In the genomic region with DNA sequence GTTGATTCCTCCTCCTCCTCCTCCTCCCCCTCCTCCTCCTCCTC, we compare ENCODE assay signal across 8 mouse cellular contexts. TPM values are rescaled to one million over a fixed set of nuclear protein-coding genes. Genes with fewer than 3 reads are reported as not detected.
DNase-seq lines count a peak whose midpoint lies in the region; ATAC-seq and TF ChIP-seq lines count a peak whose summit lies in the region.
"Not testable (repeated sequence)": the region's sequence is repeated elsewhere in the genome, so short reads cannot be mapped to it uniquely, and the experiment has no call there.

A gene (minus strand): TSS at position 5 of the 44 bp plus-strand sequence.

- not testable (repeated sequence) for H3K9me3 ChIP-seq in forebrain, embryonic 16.5 days (ENCODE audit: control insufficient read depth, low read length); heart, postnatal 0 days (replicated peaks; ENCODE audit: control insufficient read depth, low read length); intestine, postnatal 0 days (ENCODE audit: control insufficient read depth); lung, embryonic 15.5 days; neural tube, embryonic 13.5 days

- DNase-seq in brain, embryonic 14.5 days (ENCODE audit: low read depth); heart, postnatal 0 days (ENCODE audit: low spot score); left cerebral cortex, postnatal 25 days (ENCODE audit: low spot score in 2 of 2): not testable (repeated sequence)

- peak within 1 kb of the TSS; percentile 91 for H3K4me2 ChIP-seq in forebrain, embryonic 16.5 days (ENCODE audit: low read length)
- peak within 1 kb of the TSS; percentile 77 for H3K4me2 ChIP-seq in heart, postnatal 0 days (ENCODE audit: low read depth, low read length)
- peak within 1 kb of the TSS; percentile 92 for H3K4me2 ChIP-seq in intestine, postnatal 0 days (replicated peaks; ENCODE audit: low read depth)
- H3K4me2 ChIP-seq in lung, embryonic 15.5 days, result peak within 1 kb of the TSS; percentile 79
- peak within 1 kb of the TSS; percentile 86 for H3K4me2 ChIP-seq in neural tube, embryonic 13.5 days

- peak within 1 kb of the TSS; percentile 76 for H3K4me3 ChIP-seq in forebrain, embryonic 16.5 days (replicated peaks; ENCODE audit: low read length)
- peak within 1 kb of the TSS; percentile 73 for H3K4me3 ChIP-seq in heart, postnatal 0 days (ENCODE audit: low read depth, low read length)
- peak within 1 kb of the TSS; percentile 84 for H3K4me3 ChIP-seq in intestine, postnatal 0 days (ENCODE audit: low read depth, low read length)
- peak within 1 kb of the TSS; percentile 61 for H3K4me3 ChIP-seq in lung, embryonic 15.5 days
- peak within 1 kb of the TSS; percentile 79 for H3K4me3 ChIP-seq in neural tube, embryonic 13.5 days

- H3K27ac ChIP-seq in forebrain, embryonic 16.5 days (ENCODE audit: low read length), result peak within 1 kb of the TSS; percentile 91
- peak within 1 kb of the TSS; percentile 81 for H3K27ac ChIP-seq in heart, postnatal 0 days (ENCODE audit: low read depth)
- H3K27ac ChIP-seq in intestine, postnatal 0 days (ENCODE audit: low read depth, low read length), result peak within 1 kb of the TSS; percentile 82
- peak within 1 kb of the TSS; percentile 91 for H3K27ac ChIP-seq in lung, embryonic 15.5 days
- peak within 1 kb of the TSS; percentile 96 for H3K27ac ChIP-seq in neural tube, embryonic 13.5 days (replicated peaks)

- peaks cover 17% of the 10 kb centered on the region for H3K4me1 ChIP-seq in forebrain, embryonic 16.5 days (replicated peaks; ENCODE audit: control insufficient read depth, insufficient read depth, low read length)
- not testable (repeated sequence) for H3K4me1 ChIP-seq in heart, postnatal 0 days (ENCODE audit: control insufficient read depth, insufficient read depth); intestine, postnatal 0 days (replicated peaks; ENCODE audit: control insufficient read depth, insufficient read depth, low read length); lung, embryonic 15.5 days
- peaks cover 29% of the 10 kb centered on the region for H3K4me1 ChIP-seq in neural tube, embryonic 13.5 days (replicated peaks)

- TF ChIP-seq POLR2A in brain, embryonic 14.5 days (IDR thresholded peaks at IDR 0.05; ENCODE audit: borderline replicate concordance, extremely low read depth, insufficient read depth, insufficient read length, poor library complexity, severe bottlenecking), result not testable (repeated sequence)

- peak within 1 kb of the TSS; percentile 92 for H3K9ac ChIP-seq in forebrain, embryonic 16.5 days (replicated peaks; ENCODE audit: low read depth, low read length)
- peak within 1 kb of the TSS; percentile 73 for H3K9ac ChIP-seq in heart, postnatal 0 days (replicated peaks; ENCODE audit: low read depth, low read length)
- peak within 1 kb of the TSS; percentile 73 for H3K9ac ChIP-seq in intestine, postnatal 0 days (ENCODE audit: low read depth, low read length)
- H3K9ac ChIP-seq in lung, embryonic 15.5 days, result peak within 1 kb of the TSS; percentile 82
- peak within 1 kb of the TSS; percentile 95 for H3K9ac ChIP-seq in neural tube, embryonic 13.5 days

- not testable (repeated sequence) for H3K36me3 ChIP-seq in forebrain, embryonic 16.5 days (ENCODE audit: control insufficient read depth, insufficient read depth); heart, postnatal 0 days (replicated peaks; ENCODE audit: control insufficient read depth, insufficient read depth, low read length); intestine, postnatal 0 days (ENCODE audit: control insufficient read depth, insufficient read depth); lung, embryonic 15.5 days; neural tube, embryonic 13.5 days

- not testable (repeated sequence) for TF ChIP-seq CTCF in brain, embryonic 14.5 days (IDR thresholded peaks at IDR 0.05; ENCODE audit: borderline replicate concordance, extremely low read depth, insufficient read depth, insufficient read length); heart, postnatal 0 days (IDR thresholded peaks at IDR 0.05; ENCODE audit: low read depth); intestine, postnatal 0 days (IDR thresholded peaks at IDR 0.05; ENCODE audit: low read depth)

- not testable (repeated sequence) for H3K27me3 ChIP-seq in forebrain, embryonic 16.5 days (replicated peaks; ENCODE audit: control insufficient read depth, insufficient read depth, low read length); heart, postnatal 0 days (ENCODE audit: control insufficient read depth, insufficient read depth, low read length); intestine, postnatal 0 days (replicated peaks; ENCODE audit: control insufficient read depth, insufficient read depth, low read length); lung, embryonic 15.5 days; neural tube, embryonic 13.5 days

- intact Hi-C loops in left cerebral cortex, postnatal 25 days (cut with DNase I), result loop anchor here (2.0 to 10.0 kb wide), 4 partner anchors 48 to 278 kb away; a partner anchor contains a TSS

- not testable (repeated sequence) for TF ChIP-seq EP300 in heart, postnatal 0 days (IDR thresholded peaks at IDR 0.05; ENCODE audit: low read depth)

- ATAC-seq in CD4-positive, CD25-positive, alpha-beta regulatory T cell, adult 4 months; forebrain, embryonic 16.5 days; heart, postnatal 0 days (ENCODE audit: insufficient read depth, low read depth); intestine, postnatal 0 days; lung, embryonic 15.5 days (ENCODE audit: borderline replicate concordance, extremely low read depth, low FRiP score, low TSS enrichment); neural tube, embryonic 13.5 days (ENCODE audit: low read depth): not testable (repeated sequence)

RNA-seq across cellular contexts. Expression of the gene that starts here (rescaled TPM):
- polyA plus RNA-seq in CD4-positive, CD25-positive, alpha-beta regulatory T cell, adult 4 months (2017; shearing (Covaris generic)), result 10 to 100 TPM; 54.4 to 64.6 TPM
- 61.1 and 69.4 TPM in 2 replicates for polyA plus RNA-seq in brain, embryonic 14.5 days (2012; rRNA removed)
- 74.7 and 77.9 TPM in 2 replicates for polyA plus RNA-seq in forebrain, embryonic 16.5 days (2015; fragmentation: Nextera tagmentation; extraction: Ambion mirVana)
- 51.6 and 58.7 TPM in 2 replicates for total RNA-seq in heart, postnatal 0 days (2014; rRNA removed; ENCODE audit: low replicate concordance)
- polyA plus RNA-seq in heart, postnatal 0 days (2015; fragmentation: Nextera tagmentation; extraction: Ambion mirVana), result 37.4 and 38.9 TPM in 2 replicates
- 18.7 and 19.2 TPM in 2 replicates for polyA plus RNA-seq in intestine, postnatal 0 days (2015; fragmentation: Nextera tagmentation; extraction: Ambion mirVana)
- total RNA-seq in left cerebral cortex, postnatal 25 days (2021), result 10 to 100 TPM; 38.8 to 39.6 TPM
- 75.3 and 78.0 TPM in 2 replicates for polyA plus RNA-seq in lung, embryonic 15.5 days (2015; fragmentation: Nextera tagmentation; extraction: Ambion mirVana)
- polyA plus RNA-seq in neural tube, embryonic 13.5 days (2015; fragmentation: Nextera tagmentation; extraction: Ambion mirVana), result 77.2 and 77.6 TPM in 2 replicates
